20 mouse cellular contexts compared by ENCODE assay signal in genomic region chr4:48002969-48003368, GRCm38 (mm10). TPM values are rescaled to one million over a fixed set of nuclear protein-coding genes. Genes with fewer than 3 reads are reported as not detected.
DNase-seq lines count a peak whose midpoint lies in the region; ATAC-seq and TF ChIP-seq lines count a peak whose summit lies in the region.
"Had no signal": no experiment of that assay in that cellular context is flagged by ENCODE, and none has a peak within 500 bp of the region (broad histone marks: within the 10 kb centered on the region; RNA-seq: fewer than 3 reads in every experiment).

No protein-coding gene starts in this region.

- no peak for ATAC-seq in intestine, embryonic 16.5 days
- no peak for ATAC-seq in erythroid progenitor cell, adult 5-6 weeks (replicated peaks; ENCODE audit: low FRiP score, poor library complexity, severe bottlenecking)
- ATAC-seq: forebrain, embryonic 15.5 days; midbrain, embryonic 13.5 days had no signal

- peak overlapping the region; percentile 74 for H3K27ac ChIP-seq in layer of hippocampus, adult 2 months
- H3K27ac ChIP-seq in intestine, embryonic 16.5 days (ENCODE audit: low read length), result no peak overlapping the region
- H3K27ac ChIP-seq: embryonic facial prominence, embryonic 15.5 days; forebrain, embryonic 15.5 days; heart, embryonic 10.5 days; hindbrain, embryonic 15.5 days; liver, embryonic 13.5 days; midbrain, embryonic 13.5 days had no signal

- H3K4me1 ChIP-seq in intestine, embryonic 16.5 days (ENCODE audit: control insufficient read depth, insufficient read depth, low read length), result no peaks in the 10 kb centered on the region
- H3K4me1 ChIP-seq: embryonic facial prominence, embryonic 15.5 days; forebrain, embryonic 15.5 days; heart, embryonic 10.5 days; hindbrain, embryonic 15.5 days; liver, embryonic 13.5 days; megakaryocyte, embryonic 14.5 days; midbrain, embryonic 13.5 days had no signal

- H3K36me3 ChIP-seq in intestine, embryonic 16.5 days (ENCODE audit: control insufficient read depth, insufficient read depth, low read length), result no peaks in the 10 kb centered on the region
- H3K36me3 ChIP-seq: embryonic facial prominence, embryonic 15.5 days; forebrain, embryonic 15.5 days; heart, embryonic 10.5 days; hindbrain, embryonic 15.5 days; liver, embryonic 13.5 days; midbrain, embryonic 13.5 days had no signal

- no peaks in the 10 kb centered on the region for H3K27me3 ChIP-seq in intestine, embryonic 16.5 days (replicated peaks; ENCODE audit: control insufficient read depth, insufficient read depth, low read length)
- H3K27me3 ChIP-seq: embryonic facial prominence, embryonic 15.5 days; forebrain, embryonic 15.5 days; hindbrain, embryonic 15.5 days; liver, embryonic 13.5 days; megakaryocyte, embryonic 14.5 days; midbrain, embryonic 13.5 days had no signal

- no peak for DNase-seq in layer of hippocampus, adult 2 months (ENCODE audit: low spot score in 2 of 2)
- no peak for DNase-seq in layer of hippocampus, postnatal 36 days
- DNase-seq in NIH3T3 (ENCODE audit: low read depth), result peak; percentile 33
- peak; percentile 57 for DNase-seq in cerebellum, adult 8-10 months
- peak; percentile 53 to 71 for DNase-seq in cerebellum, postnatal 36 days
- DNase-seq: adrenal gland, adult 8-10 months; kidney, adult 8-10 months; kidney, postnatal 14 days; liver, embryonic 13.5 days; lung, adult 2 months; thymus, postnatal 36 days had no signal

- no peak overlapping the region for H3K4me3 ChIP-seq in layer of hippocampus, adult 2 months
- H3K4me3 ChIP-seq in intestine, embryonic 16.5 days (ENCODE audit: low read length), result no peak overlapping the region
- H3K4me3 ChIP-seq: embryonic facial prominence, embryonic 15.5 days; forebrain, embryonic 15.5 days; heart, embryonic 10.5 days; hindbrain, embryonic 15.5 days; liver, embryonic 13.5 days; megakaryocyte, embryonic 14.5 days; midbrain, embryonic 13.5 days had no signal

- H3K4me2 ChIP-seq in intestine, embryonic 16.5 days (ENCODE audit: low read depth, low read length), result no peak overlapping the region
- H3K4me2 ChIP-seq: embryonic facial prominence, embryonic 15.5 days; forebrain, embryonic 15.5 days; hindbrain, embryonic 15.5 days; liver, embryonic 13.5 days; midbrain, embryonic 13.5 days had no signal

- no peak overlapping the region for H3K9ac ChIP-seq in intestine, embryonic 16.5 days (ENCODE audit: low read depth, low read length)
- H3K9ac ChIP-seq: embryonic facial prominence, embryonic 15.5 days; forebrain, embryonic 15.5 days; hindbrain, embryonic 15.5 days; liver, embryonic 13.5 days; midbrain, embryonic 13.5 days had no signal

- no peaks in the 10 kb centered on the region for H3K9me3 ChIP-seq in intestine, embryonic 16.5 days (ENCODE audit: control insufficient read depth, low read length)
- H3K9me3 ChIP-seq: embryonic facial prominence, embryonic 15.5 days; forebrain, embryonic 15.5 days; heart, embryonic 10.5 days; hindbrain, embryonic 15.5 days; liver, embryonic 13.5 days; megakaryocyte, embryonic 14.5 days; midbrain, embryonic 13.5 days had no signal

- TF ChIP-seq CTCF in layer of hippocampus, adult 2 months (conservative IDR thresholded peaks at IDR 0.05), result no peak

- WGBS in intestine, embryonic 16.5 days, result 88% methylated on average over 4 of the region's 4 CpGs

RNA-seq across cellular contexts. Expression of gene Nr4a3, which starts 42.0 kb away (rescaled TPM):
- 10 to 100 TPM; 63.5 to 68.7 TPM for total RNA-seq in layer of hippocampus, adult 2 months (2021)
- 10 to 100 TPM; 61.9 to 74.0 TPM for total RNA-seq in layer of hippocampus, postnatal 36 days (2021)
- 0.06 and 0.16 TPM in 2 replicates for polyA plus RNA-seq in intestine, embryonic 16.5 days (2015; fragmentation: Nextera tagmentation; extraction: Ambion mirVana)
- total RNA-seq in erythroid progenitor cell, adult 5-6 weeks (2015; ENCODE audit: low replicate concordance), result not detected in 2 replicates
- not detected in 2 replicates for total RNA-seq in erythroid progenitor cell, adult 5-6 weeks (2017; ENCODE audit: low replicate concordance)
- polyA plus RNA-seq: intestine, embryonic 14.5 days; liver, embryonic 13.5 days had no signal

Comparison
In these comparisons a context has a peak if more than half of its experiments do, and no peak if none do; other contexts are left out.
1. DNase-seq: peak in NIH3T3 (single experiment), cerebellum, adult 8-10 months (single experiment) and cerebellum, postnatal 36 days (2 of 2); none in layer of hippocampus, adult 2 months (0 of 2) and layer of hippocampus, postnatal 36 days (0 of 2).
2. RNA of gene Nr4a3, which starts 42.0 kb away (total RNA-seq): 61.9 to 74.0 TPM in layer of hippocampus, postnatal 36 days and 63.5 to 68.7 TPM in layer of hippocampus, adult 2 months; not detected in erythroid progenitor cell, adult 5-6 weeks; every median in the first group is over 10 times any median in the second.